Mouse (Mus musculus) adrenal gland, adult 18-20 months (tissue): ENCODE measurements around the gene Tmem229b. TPM values are rescaled to one million over a fixed set of nuclear protein-coding genes. Genes with fewer than 3 reads are reported as not detected.
A peak's percentile ranks its signal among the peaks of the same experiment; 100 is the strongest.
"Not testable (repeated sequence)": the region's sequence is repeated elsewhere in the genome, so short reads cannot be mapped to it uniquely, and the experiment has no call there.

Experiments used
- DNase-seq, 2 experiments: peaks; one replicate each; pipeline ENCODE4 v3.0.0; 2021 to 2022; ENCODE audit warnings: low spot score in 2 of 2
- total RNA-seq, 2 experiments: library from RNA; stranded (reverse); gene quantifications; 1 replicate in 1 of 2; 2 replicates in 1 of 2; pipeline ENCODE4 v1.2.3; 2021

Gene Tmem229b
- total RNA-seq, 2 experiments from 2014 or later, result 6.2 to 10.3 TPM

DNA sequence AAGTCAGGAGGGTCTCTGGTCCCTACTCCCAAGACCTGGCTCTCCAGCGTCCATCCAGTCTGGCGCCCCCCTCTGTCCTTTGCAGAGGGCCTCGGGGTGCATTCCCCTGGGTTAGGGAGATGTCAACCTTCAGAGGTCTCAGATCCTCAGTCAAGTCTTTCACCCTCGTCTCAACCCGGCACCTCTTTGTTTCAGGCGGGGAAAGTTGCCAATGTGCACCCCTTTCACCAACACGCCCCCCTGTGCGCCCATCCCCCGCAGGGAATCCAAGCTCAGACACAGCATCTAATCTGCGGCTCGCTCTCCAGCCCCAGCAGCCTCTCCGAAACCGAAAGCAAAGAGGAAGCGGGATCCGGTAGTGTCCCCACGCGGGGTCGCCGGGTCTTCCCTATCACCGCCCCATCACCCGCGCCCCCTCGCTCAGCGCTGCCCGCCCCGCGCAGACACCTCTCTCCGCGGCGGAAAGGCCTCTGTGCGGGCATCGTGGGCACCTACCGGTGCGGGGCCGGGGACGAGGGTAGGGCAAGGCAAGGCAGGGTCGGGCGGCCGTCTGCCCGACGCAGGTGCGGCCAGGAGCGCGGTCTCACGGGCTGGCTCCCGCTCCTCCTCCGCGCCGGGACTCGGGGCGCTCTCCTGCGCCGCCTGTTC, 825 bp downstream of the Tmem229b start:
- peak; percentile 37 to 56 for DNase-seq

- no peak for DNase-seq
Observed at GRCm38 (mm10) chr12:79006076-79006475, 1.4 kb downstream of the Tmem229b start.

- no peak for DNase-seq
Observed at GRCm38 (mm10) chr12:79005456-79005855, 2.0 kb downstream of the Tmem229b start.

DNA sequence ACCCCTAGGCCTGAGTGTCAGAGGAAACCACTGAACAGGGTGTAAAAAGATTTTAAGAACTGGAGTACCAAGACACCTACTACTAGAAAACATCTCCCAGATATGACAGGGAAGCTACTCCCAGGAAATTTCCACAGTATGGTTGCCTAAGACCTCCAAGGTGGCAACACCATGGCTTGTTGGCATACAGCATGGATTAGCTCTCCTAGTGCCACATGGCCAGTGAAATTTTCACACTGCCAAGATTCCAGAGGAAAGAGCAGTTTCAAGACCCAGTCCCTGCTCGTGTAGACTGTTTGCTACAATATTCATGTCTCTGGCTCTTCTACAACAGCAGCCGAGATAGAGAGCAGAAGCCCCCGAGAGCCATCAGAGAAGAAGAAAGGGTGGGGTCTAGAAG, 4.4 kb downstream of the Tmem229b start:
- no peak for DNase-seq

GRCm38 (mm10) chr12:79002406-79002805, 5.0 kb downstream of the Tmem229b start:
- DNase-seq, result no peak

- no peak for DNase-seq
Observed at GRCm38 (mm10) chr12:78996711-78997110, 10.7 kb downstream of the Tmem229b start.

DNA sequence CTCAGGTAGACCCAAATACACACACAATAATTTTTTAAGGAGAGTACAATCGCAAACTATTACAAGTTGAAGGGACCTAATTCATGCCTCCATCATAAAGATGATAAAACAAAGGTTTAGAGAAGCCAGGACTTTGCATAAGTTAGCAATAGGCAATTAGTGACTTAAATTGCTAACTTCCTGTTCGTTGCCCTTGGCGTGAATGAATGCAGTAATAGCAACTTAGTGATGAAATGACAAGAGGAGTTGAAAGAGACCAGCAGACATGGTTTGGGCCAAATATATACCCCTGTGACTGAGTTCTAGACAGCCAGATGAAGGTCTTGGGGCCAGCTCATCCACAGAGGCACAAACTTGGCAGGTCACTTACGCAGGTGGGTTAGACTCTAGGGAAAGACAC, 11.2 kb downstream of the Tmem229b start:
- no peak for DNase-seq

DNA sequence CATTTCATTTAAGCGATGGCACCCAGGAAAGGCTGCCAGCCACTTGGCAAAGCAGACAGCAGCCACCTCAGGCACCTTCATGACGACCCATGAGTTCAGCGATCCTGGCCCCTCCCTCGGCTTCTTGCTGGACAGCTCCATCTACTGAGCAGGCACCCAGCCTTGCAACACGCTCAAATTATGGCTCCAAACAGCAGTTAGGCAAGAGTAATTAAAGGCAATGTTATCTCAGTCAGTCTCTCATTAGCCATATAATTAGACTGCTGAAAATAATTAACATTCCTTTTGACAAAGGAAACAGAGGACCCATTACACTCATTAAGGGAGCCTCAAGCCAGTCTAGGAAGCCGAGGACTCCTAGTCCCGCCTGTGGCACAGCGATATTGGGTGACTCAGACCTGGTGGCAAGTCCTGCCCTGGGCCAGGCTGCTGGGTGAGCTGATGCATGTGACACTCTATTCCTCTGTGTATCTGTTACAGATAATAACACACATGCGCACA, 19.8 kb downstream of the Tmem229b start:
- DNase-seq, result no peak

- DNase-seq, result no peak
Observed at GRCm38 (mm10) chr12:78984035-78984432, 23.4 kb downstream of the Tmem229b start.

GRCm38 (mm10) chr12:78983296-78984034, 24.0 kb downstream of the Tmem229b start:
- DNase-seq, result no peak

GRCm38 (mm10) chr12:78981938-78982825, 25.2 kb downstream of the Tmem229b start:
- no peak for DNase-seq

GRCm38 (mm10) chr12:78981131-78981530, 26.3 kb downstream of the Tmem229b start:
- DNase-seq, result no peak

DNA sequence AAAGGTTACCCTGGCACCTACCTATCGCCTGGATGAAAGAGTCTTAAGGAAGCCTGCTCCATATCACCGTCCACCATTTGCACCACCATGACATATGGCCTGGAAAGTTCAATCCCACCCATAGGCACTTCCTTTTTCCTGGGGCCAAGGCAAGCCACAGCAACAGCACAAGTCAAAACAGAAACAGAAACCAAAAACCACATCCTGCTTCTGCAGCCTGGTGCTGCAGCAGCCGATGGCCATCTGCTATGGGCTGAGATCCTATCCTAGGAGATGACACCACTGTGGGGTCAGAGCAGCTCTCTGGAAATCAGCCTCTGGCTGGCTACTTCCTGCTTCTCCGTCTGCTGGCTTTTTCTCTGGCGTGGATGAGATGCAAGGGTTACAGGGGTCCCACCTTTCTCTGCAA, 26.7 kb downstream of the Tmem229b start:
- no peak for DNase-seq

- DNase-seq, result no peak
Observed at GRCm38 (mm10) chr12:78977552-78977951, 29.9 kb downstream of the Tmem229b start.

DNA sequence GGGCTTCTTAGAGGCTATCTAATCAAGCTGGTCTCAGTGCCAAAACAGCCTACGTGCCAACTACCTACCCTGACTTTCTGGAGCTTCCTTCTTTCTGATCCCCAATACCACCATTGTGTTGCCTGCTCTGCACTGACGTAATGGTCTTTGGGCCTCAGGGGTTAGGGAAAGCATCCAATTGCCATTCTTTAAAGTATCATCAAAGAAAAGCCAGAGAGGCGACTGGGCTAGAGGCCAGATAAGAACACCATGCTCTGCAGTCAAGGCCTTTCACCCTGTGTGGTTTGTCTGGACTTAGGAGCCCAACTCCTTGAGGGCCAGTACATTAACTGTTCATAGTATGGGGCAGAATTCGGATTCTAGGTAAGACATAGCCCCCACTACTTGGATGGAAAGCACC, 30.3 kb downstream of the Tmem229b start:
- no peak for DNase-seq

DNA sequence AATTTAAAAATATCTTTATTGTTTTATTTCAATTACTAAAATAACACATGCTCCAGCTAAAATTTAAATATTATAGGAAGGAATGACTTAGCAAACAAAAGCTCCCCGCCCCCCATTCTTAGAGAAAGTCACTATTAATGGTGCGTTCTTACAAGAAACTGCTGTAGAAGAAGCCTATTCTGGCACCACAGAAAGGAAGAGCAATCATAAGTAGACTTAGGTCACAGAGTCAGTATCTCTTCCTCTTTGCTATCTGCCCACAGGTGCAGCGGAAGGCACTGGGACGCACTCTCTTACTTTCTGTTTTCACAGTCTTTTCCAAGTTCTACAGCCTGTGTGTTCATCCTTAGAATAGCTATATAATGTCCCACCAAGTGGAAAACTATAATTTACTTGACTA, 31.6 kb downstream of the Tmem229b start:
- DNase-seq, result no peak

- DNase-seq, result no peak
Observed at GRCm38 (mm10) chr12:78974767-78975166, 32.7 kb downstream of the Tmem229b start.

DNA sequence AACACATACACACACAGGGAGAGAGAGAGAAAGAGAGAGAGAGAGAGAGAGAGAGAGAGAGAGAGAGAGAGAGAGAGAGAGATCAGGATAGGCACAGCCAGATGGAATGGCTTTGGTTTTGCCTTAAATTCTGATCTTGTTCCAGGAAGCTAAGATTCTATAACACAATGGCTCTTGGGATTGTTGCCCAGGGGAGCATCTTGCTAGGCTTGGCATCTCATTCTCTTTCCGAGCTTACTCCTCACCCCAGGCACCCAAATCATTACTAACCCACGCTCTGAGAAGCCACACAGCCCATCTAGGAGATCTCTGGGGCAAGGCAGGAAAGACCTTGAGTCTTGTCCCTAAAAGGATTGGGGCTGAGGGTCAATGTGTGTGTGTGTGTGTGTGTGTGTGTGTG, 33.6 kb downstream of the Tmem229b start:
- DNase-seq, result no peak

DNA sequence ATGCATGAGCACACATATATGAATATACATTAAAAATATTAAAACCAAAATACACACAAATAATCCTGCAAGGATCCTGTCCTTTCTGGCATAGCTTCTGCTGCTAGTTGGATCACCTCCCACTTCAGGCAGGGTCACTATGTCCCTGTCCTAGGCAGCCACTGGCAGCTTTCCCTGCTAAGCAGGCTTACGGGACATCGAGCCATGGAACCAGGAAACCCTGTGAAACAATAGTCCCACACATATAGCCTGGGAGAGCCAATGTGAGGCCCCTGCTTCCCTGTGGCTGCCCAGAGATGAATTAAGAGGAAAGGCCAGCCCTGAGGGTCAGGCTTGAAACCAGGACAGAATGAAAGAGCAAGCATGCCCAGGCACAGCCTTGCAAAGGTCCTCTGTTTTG, 35.8 kb downstream of the Tmem229b start:
- peak in 1 of 2 experiments; percentile 20 for DNase-seq

GRCm38 (mm10) chr12:78970725-78971124, 36.7 kb downstream of the Tmem229b start:
- DNase-seq, result no peak

DNA sequence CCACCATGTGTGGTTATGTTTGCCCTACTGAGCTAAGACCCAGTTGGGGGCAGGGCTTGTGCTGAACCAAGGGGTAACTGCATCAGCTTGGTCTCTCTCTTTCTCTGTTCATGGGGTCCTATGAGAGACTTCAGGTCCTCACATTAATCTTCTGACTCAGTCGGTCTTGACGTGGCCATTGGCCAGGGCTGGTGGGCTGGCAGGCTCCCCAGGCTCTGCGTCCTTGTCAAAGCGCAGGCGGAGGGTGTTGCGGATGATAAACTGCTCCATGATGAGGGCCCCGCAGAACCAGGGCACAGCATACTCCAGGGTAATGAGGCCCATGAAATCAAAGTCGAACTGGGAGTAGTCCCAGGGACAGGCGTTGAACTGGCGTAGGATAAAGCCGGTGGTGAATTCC, 42.9 kb downstream of the Tmem229b start:
- DNase-seq, result not testable (repeated sequence)

DNA sequence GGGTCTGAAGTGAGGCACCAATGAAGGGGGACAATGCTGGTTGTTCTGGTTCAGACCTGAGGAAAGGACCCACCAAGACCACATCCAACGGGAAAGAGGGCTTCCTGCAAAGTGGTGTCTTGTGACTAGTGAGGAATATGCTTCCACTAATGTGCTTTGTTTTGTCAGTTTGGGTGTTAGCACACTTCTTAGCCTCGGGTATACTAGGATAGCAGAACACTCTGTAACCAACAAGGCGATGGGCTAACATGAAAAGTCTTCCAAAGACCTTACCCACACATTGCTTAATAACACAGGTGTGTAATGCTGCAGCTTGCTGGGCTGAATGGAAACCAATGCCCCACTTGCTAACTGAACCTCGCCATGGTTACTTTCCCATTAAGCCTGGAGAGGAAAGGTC, 51.0 kb downstream of the Tmem229b start:
- DNase-seq, result no peak
